Mouse (Mus musculus): ENCODE results near the gene Zfp428. TPM values are rescaled to one million over a fixed set of nuclear protein-coding genes. Genes with fewer than 3 reads are reported as not detected.
"Not testable (repeated sequence)": the region's sequence is repeated elsewhere in the genome, so short reads cannot be mapped to it uniquely, and the experiment has no call there.

Zfp428 gene
- polyA plus RNA-seq, 1 experiment = 3.1 TPM

- TF ChIP-seq CTCF (IDR thresholded peaks at IDR 0.05; ENCODE audit: control insufficient read depth, insufficient read depth, low read length) (no peak), POLR2A (IDR thresholded peaks at IDR 0.05; ENCODE audit: borderline replicate concordance, control insufficient read depth, low read depth, low read length) (no peak)
- H3K27ac ChIP-seq (ENCODE audit: control insufficient read depth, insufficient read depth, low read depth, low read length, poor library complexity) = no peak overlapping the region
- H3K4me3 ChIP-seq (replicated peaks; ENCODE audit: control insufficient read depth, low read depth, low read length) = no peak overlapping the region
- no peaks in the 10 kb centered on the region for H3K4me1 ChIP-seq (ENCODE audit: control insufficient read depth, insufficient read depth, low read length)
- 44% methylated on average over 4 of the region's 4 CpGs for WGBS
Measured at GRCm38 (mm10) chr7:24504868-24505267, 1.9 kb upstream of the Zfp428 start.

- Histone ChIP-seq H3K4me1 (ENCODE audit: control insufficient read depth, insufficient read depth, low read length) (no peaks in the 10 kb centered on the region), H3K4me3 (replicated peaks; ENCODE audit: control insufficient read depth, low read depth, low read length) (no peak overlapping the region), H3K27ac (ENCODE audit: control insufficient read depth, insufficient read depth, low read depth, low read length, poor library complexity) (no peak overlapping the region)
- WGBS = 80% methylated on average over 15 of the region's 15 CpGs
- TF ChIP-seq POLR2A (IDR thresholded peaks at IDR 0.05; ENCODE audit: borderline replicate concordance, control insufficient read depth, low read depth, low read length) (no peak), CTCF (IDR thresholded peaks at IDR 0.05; ENCODE audit: control insufficient read depth, insufficient read depth, low read length) (no peak)
Measured at GRCm38 (mm10) chr7:24505447-24506064, 1.2 kb upstream of the Zfp428 start.

- Histone ChIP-seq H3K4me1 (ENCODE audit: control insufficient read depth, insufficient read depth, low read length) (no peaks in the 10 kb centered on the region), H3K4me3 (replicated peaks; ENCODE audit: control insufficient read depth, low read depth, low read length) (no peak overlapping the region), H3K27ac (ENCODE audit: control insufficient read depth, insufficient read depth, low read depth, low read length, poor library complexity) (no peak overlapping the region)
- no peak for TF ChIP-seq POLR2A (IDR thresholded peaks at IDR 0.05; ENCODE audit: borderline replicate concordance, control insufficient read depth, low read depth, low read length)
- TF ChIP-seq CTCF (IDR thresholded peaks at IDR 0.05; ENCODE audit: control insufficient read depth, insufficient read depth, low read length) = no peak
- WGBS = 25% methylated on average over 3 of the region's 3 CpGs
Measured at GRCm38 (mm10) chr7:24506065-24506459, 744 bp upstream of the Zfp428 start.

GRCm38 (mm10) chr7:24506476-24506837 is 349 bp upstream of the Zfp428 start:
- TF ChIP-seq POLR2A (IDR thresholded peaks at IDR 0.05; ENCODE audit: borderline replicate concordance, control insufficient read depth, low read depth, low read length) (no peak), CTCF (IDR thresholded peaks at IDR 0.05; ENCODE audit: control insufficient read depth, insufficient read depth, low read length) (no peak)
- 8% methylated on average over 12 of the region's 12 CpGs for WGBS
- Histone ChIP-seq H3K27ac (ENCODE audit: control insufficient read depth, insufficient read depth, low read depth, low read length, poor library complexity) (no peak overlapping the region), H3K4me1 (ENCODE audit: control insufficient read depth, insufficient read depth, low read length) (no peaks in the 10 kb centered on the region), H3K4me3 (replicated peaks; ENCODE audit: control insufficient read depth, low read depth, low read length) (peak overlapping the region; percentile 5)

- no peak overlapping the region for H3K27ac ChIP-seq (ENCODE audit: control insufficient read depth, insufficient read depth, low read depth, low read length, poor library complexity)
- TF ChIP-seq POLR2A (IDR thresholded peaks at IDR 0.05; ENCODE audit: borderline replicate concordance, control insufficient read depth, low read depth, low read length) = no peak
- no peak for TF ChIP-seq CTCF (IDR thresholded peaks at IDR 0.05; ENCODE audit: control insufficient read depth, insufficient read depth, low read length)
Measured at GRCm38 (mm10) chr7:24507726-24508114, 914 bp downstream of the Zfp428 start.

GRCm38 (mm10) chr7:24512355-24512754 is 5.5 kb downstream of the Zfp428 start, which contains the start of gene AC161166.1:
TSS of gene AC161166.1 (minus strand) at chr7:24512455.
- H3K4me1 ChIP-seq (ENCODE audit: control insufficient read depth, insufficient read depth, low read length) = no peaks in the 10 kb centered on the region
- H3K4me3 ChIP-seq (replicated peaks; ENCODE audit: control insufficient read depth, low read depth, low read length) = no peak within 1 kb of the TSS
- 87% methylated on average over 7 of the region's 7 CpGs for WGBS
- no peak for TF ChIP-seq POLR2A (IDR thresholded peaks at IDR 0.05; ENCODE audit: borderline replicate concordance, control insufficient read depth, low read depth, low read length)
- TF ChIP-seq CTCF (IDR thresholded peaks at IDR 0.05; ENCODE audit: control insufficient read depth, insufficient read depth, low read length) = no peak
- no peak within 1 kb of the TSS for H3K27ac ChIP-seq (ENCODE audit: control insufficient read depth, insufficient read depth, low read depth, low read length, poor library complexity)

More at GRCm38 (mm10) chr7:24507726-24508114, 914 bp downstream of the Zfp428 start:
- Histone ChIP-seq H3K4me3 (replicated peaks; ENCODE audit: control insufficient read depth, low read depth, low read length) (peak overlapping the region; percentile 85), H3K4me1 (ENCODE audit: control insufficient read depth, insufficient read depth, low read length) (no peaks in the 10 kb centered on the region)
- WGBS = 1% methylated on average over 20 of the region's 20 CpGs

- 73% methylated on average over 8 of the region's 8 CpGs for WGBS
- TF ChIP-seq CTCF (IDR thresholded peaks at IDR 0.05; ENCODE audit: control insufficient read depth, insufficient read depth, low read length) = 0 out of 2 replicates have a peak, but pooled peaks have one; percentile 6
- not testable (repeated sequence) for H3K4me1 ChIP-seq (ENCODE audit: control insufficient read depth, insufficient read depth, low read length); H3K27ac ChIP-seq (ENCODE audit: control insufficient read depth, insufficient read depth, low read depth, low read length, poor library complexity); H3K4me3 ChIP-seq (replicated peaks; ENCODE audit: control insufficient read depth, low read depth, low read length)
Measured at GRCm38 (mm10) chr7:24516319-24516718, 9.5 kb downstream of the Zfp428 start.

- no peak overlapping the region for H3K4me3 ChIP-seq (replicated peaks; ENCODE audit: control insufficient read depth, low read depth, low read length)
- no peaks in the 10 kb centered on the region for H3K4me1 ChIP-seq (ENCODE audit: control insufficient read depth, insufficient read depth, low read length)
- 73% methylated on average over 5 of the region's 5 CpGs for WGBS
- TF ChIP-seq POLR2A (IDR thresholded peaks at IDR 0.05; ENCODE audit: borderline replicate concordance, control insufficient read depth, low read depth, low read length) = no peak
- TF ChIP-seq CTCF (IDR thresholded peaks at IDR 0.05; ENCODE audit: control insufficient read depth, insufficient read depth, low read length) = no peak
- no peak overlapping the region for H3K27ac ChIP-seq (ENCODE audit: control insufficient read depth, insufficient read depth, low read depth, low read length, poor library complexity)
Measured at GRCm38 (mm10) chr7:24517077-24517476, 10.3 kb downstream of the Zfp428 start.

GRCm38 (mm10) chr7:24517654-24518053 is 10.8 kb downstream of the Zfp428 start:
- Histone ChIP-seq H3K4me1 (ENCODE audit: control insufficient read depth, insufficient read depth, low read length) (no peaks in the 10 kb centered on the region), H3K27ac (ENCODE audit: control insufficient read depth, insufficient read depth, low read depth, low read length, poor library complexity) (no peak overlapping the region), H3K4me3 (replicated peaks; ENCODE audit: control insufficient read depth, low read depth, low read length) (no peak overlapping the region)
- TF ChIP-seq CTCF (IDR thresholded peaks at IDR 0.05; ENCODE audit: control insufficient read depth, insufficient read depth, low read length) (no peak), POLR2A (IDR thresholded peaks at IDR 0.05; ENCODE audit: borderline replicate concordance, control insufficient read depth, low read depth, low read length) (no peak)
- WGBS = 83% methylated on average over 6 of the region's 6 CpGs
